Mouse (Mus musculus): ENCODE results near the gene Abca8b. TPM values are rescaled to one million over a fixed set of nuclear protein-coding genes. Genes with fewer than 3 reads are reported as not detected.
"Not testable (repeated sequence)": the region's sequence is repeated elsewhere in the genome, so short reads cannot be mapped to it uniquely, and the experiment has no call there.

Gene Abca8b
- polyA plus RNA-seq, 1 experiment from 2014 or later = 6.4 TPM

- H3K4me2 ChIP-seq; H3K27ac ChIP-seq (replicated peaks); H3K9ac ChIP-seq; H3K4me1 ChIP-seq (replicated peaks); H3K9me3 ChIP-seq (replicated peaks); H3K36me3 ChIP-seq (replicated peaks); H3K27me3 ChIP-seq; H3K4me3 ChIP-seq (replicated peaks); ATAC-seq (ENCODE audit: insufficient read depth): not testable (repeated sequence)
- 40% methylated on average over 1 of the region's 1 CpGs for WGBS (ENCODE audit: insufficient replicate concordance)
These were observed 83.5 kb downstream of the Abca8b start for GRCm38 (mm10) chr11:109912118-109912517.

- no peak for ATAC-seq (ENCODE audit: insufficient read depth)
- no peaks in the 10 kb centered on the region for H3K9me3 ChIP-seq (replicated peaks)
- no peak overlapping the region for H3K4me2 ChIP-seq
- no peaks in the 10 kb centered on the region for H3K36me3 ChIP-seq (replicated peaks)
- H3K27me3 ChIP-seq = no peaks in the 10 kb centered on the region
- no peak overlapping the region for H3K4me3 ChIP-seq (replicated peaks)
- no peaks in the 10 kb centered on the region for H3K4me1 ChIP-seq (replicated peaks)
- WGBS (ENCODE audit: insufficient replicate concordance) = 56% methylated on average over 2 of the region's 2 CpGs
- no peak overlapping the region for H3K9ac ChIP-seq
- H3K27ac ChIP-seq (replicated peaks) = no peak overlapping the region
These were observed 85.8 kb downstream of the Abca8b start for GRCm38 (mm10) chr11:109909801-109910200.

GRCm38 (mm10) chr11:109908207-109909031 is 87.2 kb downstream of the Abca8b start:
- H3K4me1 ChIP-seq (replicated peaks) = no peaks in the 10 kb centered on the region
- no peaks in the 10 kb centered on the region for H3K9me3 ChIP-seq (replicated peaks)
- no peak for ATAC-seq (ENCODE audit: insufficient read depth)
- no peak overlapping the region for H3K9ac ChIP-seq
- H3K27me3 ChIP-seq = no peaks in the 10 kb centered on the region
- H3K4me2 ChIP-seq = no peak overlapping the region
- WGBS (ENCODE audit: insufficient replicate concordance) = 64% methylated on average over 10 of the region's 10 CpGs
- H3K36me3 ChIP-seq (replicated peaks) = no peaks in the 10 kb centered on the region
- no peak overlapping the region for H3K4me3 ChIP-seq (replicated peaks)
- H3K27ac ChIP-seq (replicated peaks) = no peak overlapping the region

GRCm38 (mm10) chr11:109907508-109907907 is 88.1 kb downstream of the Abca8b start:
- Histone ChIP-seq H3K4me2 (no peak overlapping the region), H3K4me3 (replicated peaks) (no peak overlapping the region), H3K9ac (no peak overlapping the region), H3K9me3 (replicated peaks) (no peaks in the 10 kb centered on the region), H3K27ac (replicated peaks) (no peak overlapping the region), H3K27me3 (no peaks in the 10 kb centered on the region), H3K36me3 (replicated peaks) (no peaks in the 10 kb centered on the region), H3K4me1 (replicated peaks) (no peaks in the 10 kb centered on the region)
- WGBS (ENCODE audit: insufficient replicate concordance) = 70% methylated on average over 2 of the region's 2 CpGs
- ATAC-seq (ENCODE audit: insufficient read depth) = no peak

- WGBS (ENCODE audit: insufficient replicate concordance) = 48% methylated on average over 6 of the region's 6 CpGs
- Histone ChIP-seq H3K27me3 (no peaks in the 10 kb centered on the region), H3K36me3 (replicated peaks) (no peaks in the 10 kb centered on the region), H3K9me3 (replicated peaks) (no peaks in the 10 kb centered on the region), H3K4me1 (replicated peaks) (no peaks in the 10 kb centered on the region), H3K9ac (no peak overlapping the region), H3K27ac (replicated peaks) (no peak overlapping the region), H3K4me3 (replicated peaks) (no peak overlapping the region), H3K4me2 (no peak overlapping the region)
- ATAC-seq (ENCODE audit: insufficient read depth) = no peak
These were observed 92.7 kb downstream of the Abca8b start for GRCm38 (mm10) chr11:109902616-109903598.

- Histone ChIP-seq H3K27ac (replicated peaks) (no peak overlapping the region), H3K4me2 (no peak overlapping the region), H3K4me3 (replicated peaks) (no peak overlapping the region), H3K36me3 (replicated peaks) (no peaks in the 10 kb centered on the region), H3K9ac (no peak overlapping the region), H3K27me3 (no peaks in the 10 kb centered on the region), H3K4me1 (replicated peaks) (no peaks in the 10 kb centered on the region), H3K9me3 (replicated peaks) (no peaks in the 10 kb centered on the region)
- WGBS (ENCODE audit: insufficient replicate concordance) = 33% methylated on average over 4 of the region's 4 CpGs
- ATAC-seq (ENCODE audit: insufficient read depth) = no peak
These were observed 95.0 kb downstream of the Abca8b start for GRCm38 (mm10) chr11:109900491-109901241.

GRCm38 (mm10) chr11:109898791-109899467 is 96.7 kb downstream of the Abca8b start:
- no peak overlapping the region for H3K27ac ChIP-seq (replicated peaks)
- no peak overlapping the region for H3K4me3 ChIP-seq (replicated peaks)
- no peaks in the 10 kb centered on the region for H3K9me3 ChIP-seq (replicated peaks)
- no peak overlapping the region for H3K4me2 ChIP-seq
- no peaks in the 10 kb centered on the region for H3K4me1 ChIP-seq (replicated peaks)
- H3K36me3 ChIP-seq (replicated peaks) = no peaks in the 10 kb centered on the region
- WGBS (ENCODE audit: insufficient replicate concordance) = 64% methylated on average over 6 of the region's 6 CpGs
- ATAC-seq (ENCODE audit: insufficient read depth) = no peak
- no peak overlapping the region for H3K9ac ChIP-seq
- H3K27me3 ChIP-seq = no peaks in the 10 kb centered on the region

GRCm38 (mm10) chr11:109895952-109896530 is 99.6 kb downstream of the Abca8b start:
- Histone ChIP-seq H3K27me3 (no peaks in the 10 kb centered on the region), H3K9ac (no peak overlapping the region), H3K27ac (replicated peaks) (no peak overlapping the region), H3K36me3 (replicated peaks) (no peaks in the 10 kb centered on the region), H3K4me2 (no peak overlapping the region), H3K4me3 (replicated peaks) (no peak overlapping the region), H3K4me1 (replicated peaks) (no peaks in the 10 kb centered on the region), H3K9me3 (replicated peaks) (no peaks in the 10 kb centered on the region)
- no peak for ATAC-seq (ENCODE audit: insufficient read depth)
- WGBS (ENCODE audit: insufficient replicate concordance) = 51% methylated on average over 6 of the region's 6 CpGs

- ATAC-seq (ENCODE audit: insufficient read depth) = no peak
- H3K27me3 ChIP-seq = no peaks in the 10 kb centered on the region
- no peak overlapping the region for H3K27ac ChIP-seq (replicated peaks)
- H3K4me3 ChIP-seq (replicated peaks) = no peak overlapping the region
- H3K36me3 ChIP-seq (replicated peaks) = no peaks in the 10 kb centered on the region
- H3K9me3 ChIP-seq (replicated peaks) = no peaks in the 10 kb centered on the region
- WGBS (ENCODE audit: insufficient replicate concordance) = 55% methylated on average over 4 of the region's 4 CpGs
- H3K9ac ChIP-seq = no peak overlapping the region
- no peak overlapping the region for H3K4me2 ChIP-seq
- no peaks in the 10 kb centered on the region for H3K4me1 ChIP-seq (replicated peaks)
These were observed 100.1 kb downstream of the Abca8b start for GRCm38 (mm10) chr11:109895496-109895895.
